Mouse (Mus musculus): ENCODE data around the gene Rnf2. TPM values are rescaled to one million over a fixed set of nuclear protein-coding genes. Genes with fewer than 3 reads are reported as not detected.
A peak's percentile ranks its signal among the peaks of the same experiment; 100 is the strongest.

Gene Rnf2
- 4.2 and 10.2 TPM in 2 replicates for polyA plus RNA-seq (2012; ENCODE audit: insufficient read depth, low replicate concordance)

GRCm38 (mm10) chr1:151500531-151501361 is at the start of gene Rnf2:
Rnf2 (minus strand) TSS chr1:151500955.
- H3K4me1 ChIP-seq, result peaks cover 31% of the 10 kb centered on the region
- no peak for TF ChIP-seq FLI1 (IDR thresholded peaks at IDR 0.05; ENCODE audit: low read length)
- no peak for TF ChIP-seq GATA1 (IDR thresholded peaks at IDR 0.05; ENCODE audit: borderline replicate concordance, low read length)
- no peaks in the 10 kb centered on the region for H3K9me3 ChIP-seq
- H3K36me3 ChIP-seq (replicated peaks; ENCODE audit: low read length), result no peaks in the 10 kb centered on the region
- no peaks in the 10 kb centered on the region for H3K27me3 ChIP-seq (replicated peaks)
- peak within 1 kb of the TSS; percentile 95 for H3K4me3 ChIP-seq (replicated peaks)

GRCm38 (mm10) chr1:151549794-151550193 is 49.0 kb upstream of the Rnf2 start:
- TF ChIP-seq FLI1 (IDR thresholded peaks at IDR 0.05; ENCODE audit: low read length) (no peak), GATA1 (IDR thresholded peaks at IDR 0.05; ENCODE audit: borderline replicate concordance, low read length) (no peak)
- Histone ChIP-seq H3K36me3 (replicated peaks; ENCODE audit: low read length) (no peaks in the 10 kb centered on the region), H3K4me1 (no peaks in the 10 kb centered on the region), H3K27me3 (replicated peaks) (peaks cover 4% of the 10 kb centered on the region), H3K9me3 (peaks cover 8% of the 10 kb centered on the region; the same call in 1 of the 2 replicates), H3K4me3 (replicated peaks) (no peak overlapping the region)

DNA sequence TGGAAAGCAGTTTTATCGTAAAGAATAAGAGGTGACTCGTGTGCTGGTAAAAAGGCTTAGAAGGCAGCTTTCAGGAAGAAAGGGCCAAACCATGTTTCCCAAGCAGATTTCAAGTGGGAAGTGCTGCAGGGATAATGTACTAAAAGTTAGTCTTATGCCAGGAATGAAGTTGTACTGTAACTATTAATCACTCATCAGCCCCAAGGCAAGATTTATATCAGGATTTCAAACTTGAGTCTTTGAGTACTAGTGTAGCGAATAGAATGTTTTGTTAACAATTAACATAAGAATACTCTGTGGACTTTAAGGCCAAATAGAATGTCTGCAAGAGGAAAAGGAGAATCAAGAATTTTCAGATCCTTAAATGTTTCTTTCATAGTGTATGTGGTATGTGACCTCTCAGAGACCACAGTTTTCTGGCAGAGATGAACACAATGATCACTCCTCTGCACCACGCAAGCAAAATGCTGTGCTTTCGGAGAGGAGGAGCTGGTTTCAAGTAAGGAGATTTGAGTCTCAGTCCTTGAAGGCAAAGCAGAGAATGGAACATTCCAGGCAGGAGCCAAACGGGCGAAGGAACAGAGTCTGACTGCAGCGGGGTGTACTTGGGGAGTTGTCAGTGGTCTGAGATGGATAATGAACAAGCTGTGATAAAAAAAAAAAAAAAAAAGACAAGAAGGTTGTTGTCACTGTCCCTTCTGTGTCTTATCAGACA is 48.3 kb upstream of the Rnf2 start:
- H3K9me3 ChIP-seq, result peaks cover 8% of the 10 kb centered on the region; the same call in 1 of the 2 replicates
- no peaks in the 10 kb centered on the region for H3K4me1 ChIP-seq
- no peak overlapping the region for H3K4me3 ChIP-seq (replicated peaks)
- H3K36me3 ChIP-seq (replicated peaks; ENCODE audit: low read length), result no peaks in the 10 kb centered on the region
- peaks cover 4% of the 10 kb centered on the region for H3K27me3 ChIP-seq (replicated peaks)
- TF ChIP-seq FLI1 (IDR thresholded peaks at IDR 0.05; ENCODE audit: low read length) (no peak), GATA1 (IDR thresholded peaks at IDR 0.05; ENCODE audit: borderline replicate concordance, low read length) (no peak)

GRCm38 (mm10) chr1:151545571-151545970 is 44.8 kb upstream of the Rnf2 start:
- TF ChIP-seq GATA1 (IDR thresholded peaks at IDR 0.05; ENCODE audit: borderline replicate concordance, low read length) (no peak), FLI1 (IDR thresholded peaks at IDR 0.05; ENCODE audit: low read length) (no peak)
- H3K36me3 ChIP-seq (replicated peaks; ENCODE audit: low read length), result no peaks in the 10 kb centered on the region

DNA sequence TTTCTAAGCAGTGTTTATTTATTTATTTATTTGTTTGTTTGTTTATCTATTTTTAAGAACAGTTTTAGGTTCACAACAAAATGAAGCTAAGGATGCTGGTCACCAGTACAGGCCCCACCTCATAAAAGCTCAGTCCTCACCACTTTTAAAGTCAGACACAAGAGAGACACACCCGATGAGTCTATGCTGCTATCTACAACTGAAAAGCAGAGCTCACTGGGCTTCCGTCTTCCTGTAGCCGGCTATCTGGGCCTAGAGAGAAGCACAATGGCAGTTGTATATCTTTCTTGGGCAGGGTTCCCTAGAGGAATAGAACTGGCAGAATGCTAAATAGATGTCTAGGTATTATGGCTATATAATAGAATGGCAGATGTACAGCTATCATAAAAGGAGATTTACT is 43.8 kb upstream of the Rnf2 start:
- no peaks in the 10 kb centered on the region for H3K36me3 ChIP-seq (replicated peaks; ENCODE audit: low read length)
- H3K4me1 ChIP-seq, result no peaks in the 10 kb centered on the region
- H3K27me3 ChIP-seq (replicated peaks), result peaks cover 4% of the 10 kb centered on the region
- H3K9me3 ChIP-seq, result peaks cover 8% of the 10 kb centered on the region; the same call in 1 of the 2 replicates
- H3K4me3 ChIP-seq (replicated peaks), result no peak overlapping the region
- TF ChIP-seq GATA1 (IDR thresholded peaks at IDR 0.05; ENCODE audit: borderline replicate concordance, low read length), result no peak
- no peak for TF ChIP-seq FLI1 (IDR thresholded peaks at IDR 0.05; ENCODE audit: low read length)

More at GRCm38 (mm10) chr1:151545571-151545970, 44.8 kb upstream of the Rnf2 start:
- no peak overlapping the region for H3K4me3 ChIP-seq (replicated peaks)
- no peaks in the 10 kb centered on the region for H3K4me1 ChIP-seq
- peaks cover 4% of the 10 kb centered on the region for H3K27me3 ChIP-seq (replicated peaks)
- H3K9me3 ChIP-seq, result peaks cover 8% of the 10 kb centered on the region; the same call in 1 of the 2 replicates

DNA sequence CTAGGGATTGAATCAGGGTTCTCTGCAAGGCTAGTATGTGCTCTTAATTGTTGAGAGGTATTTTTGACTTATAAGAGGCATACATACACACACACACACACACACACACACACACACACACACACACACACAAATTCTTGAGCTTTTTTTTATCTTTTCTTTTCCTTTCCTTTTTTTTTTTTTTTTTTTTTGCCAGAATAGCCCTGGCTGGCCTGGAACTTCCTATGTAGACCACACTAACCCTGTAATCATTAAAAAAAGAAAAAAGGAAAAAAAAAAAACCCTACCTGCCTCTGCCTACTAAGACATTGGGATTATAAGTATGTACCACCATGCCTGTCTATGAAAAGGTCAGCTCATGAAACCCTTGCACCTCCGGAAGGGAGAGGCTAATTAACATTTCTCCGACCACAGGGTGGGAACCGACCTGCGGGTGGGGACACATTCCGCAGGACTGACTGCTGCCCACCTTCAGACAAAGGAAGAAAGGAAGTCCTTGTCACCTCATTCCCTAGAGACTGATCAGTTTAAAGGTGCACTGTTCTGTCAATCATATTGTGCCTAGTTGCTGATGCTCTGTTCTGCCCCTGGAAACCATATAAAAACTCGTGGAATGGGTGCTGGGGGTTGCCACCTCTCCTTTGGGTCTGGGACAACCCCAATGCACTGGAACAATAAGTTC is 43.2 kb upstream of the Rnf2 start:
- peaks cover 4% of the 10 kb centered on the region for H3K27me3 ChIP-seq (replicated peaks)
- no peaks in the 10 kb centered on the region for H3K4me1 ChIP-seq
- H3K9me3 ChIP-seq, result peaks cover 8% of the 10 kb centered on the region; the same call in 1 of the 2 replicates
- no peaks in the 10 kb centered on the region for H3K36me3 ChIP-seq (replicated peaks; ENCODE audit: low read length)
- no peak overlapping the region for H3K4me3 ChIP-seq (replicated peaks)
- TF ChIP-seq FLI1 (IDR thresholded peaks at IDR 0.05; ENCODE audit: low read length), result no peak
- no peak for TF ChIP-seq GATA1 (IDR thresholded peaks at IDR 0.05; ENCODE audit: borderline replicate concordance, low read length)

DNA sequence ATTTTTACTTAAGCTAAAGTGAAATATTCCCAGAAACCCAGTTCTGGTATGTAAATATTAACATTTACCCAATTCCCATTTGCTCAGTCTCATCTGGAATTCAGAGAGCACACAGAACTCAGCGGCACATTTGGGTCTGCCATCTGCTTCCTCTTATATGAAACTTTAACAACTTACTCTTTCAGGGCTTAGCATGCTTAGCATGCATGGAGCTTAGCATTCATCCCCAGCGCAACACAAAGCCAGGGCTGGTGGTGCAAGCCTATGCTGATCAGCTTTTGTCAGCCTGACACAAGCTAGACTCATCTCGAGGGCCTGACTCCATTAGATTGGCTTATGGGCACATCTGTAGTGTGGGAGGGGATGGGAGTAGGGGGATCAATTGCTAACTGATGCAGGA is 25.9 kb upstream of the Rnf2 start:
- H3K4me1 ChIP-seq, result no peaks in the 10 kb centered on the region
- H3K27me3 ChIP-seq (replicated peaks), result no peaks in the 10 kb centered on the region
- no peaks in the 10 kb centered on the region for H3K36me3 ChIP-seq (replicated peaks; ENCODE audit: low read length)
- TF ChIP-seq GATA1 (IDR thresholded peaks at IDR 0.05; ENCODE audit: borderline replicate concordance, low read length) (no peak), FLI1 (IDR thresholded peaks at IDR 0.05; ENCODE audit: low read length) (no peak)
- H3K4me3 ChIP-seq (replicated peaks), result peak overlapping the region; percentile 21
- peaks cover 18% of the 10 kb centered on the region for H3K9me3 ChIP-seq

DNA sequence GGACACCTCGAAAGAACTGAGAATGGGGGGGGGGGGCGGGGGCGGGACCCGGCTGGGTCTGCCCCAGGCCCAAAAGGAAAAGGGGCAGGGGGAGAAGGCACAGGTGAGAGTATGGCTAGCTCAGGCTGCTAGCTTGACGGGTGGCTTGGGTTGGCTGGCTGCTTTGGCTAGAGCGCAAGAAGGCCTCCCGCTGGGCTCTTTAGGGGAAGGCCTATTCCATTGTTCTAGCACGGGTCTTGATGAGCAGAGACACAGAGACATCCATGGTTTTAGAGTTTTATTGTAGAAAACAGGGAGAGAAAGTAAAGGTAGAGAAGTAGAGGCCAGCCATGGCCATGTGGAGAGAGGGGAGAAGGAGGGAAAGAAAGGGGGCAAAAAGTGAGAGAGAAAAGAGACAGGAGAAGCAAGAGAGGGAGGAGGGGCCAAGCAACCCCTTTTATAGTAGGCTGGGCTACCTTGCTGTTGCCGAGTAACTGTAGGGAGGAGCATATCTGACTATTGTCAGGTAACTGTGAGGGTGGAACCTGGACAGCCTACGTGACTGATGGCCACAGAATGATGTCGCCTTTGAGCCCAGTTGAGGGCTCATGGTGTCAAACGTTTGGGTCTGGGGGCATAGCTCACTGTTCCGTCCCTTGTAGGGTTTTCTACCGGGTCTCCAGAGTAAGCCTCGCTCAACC is 17.0 kb upstream of the Rnf2 start:
- H3K9me3 ChIP-seq, result peaks cover 19% of the 10 kb centered on the region
- no peaks in the 10 kb centered on the region for H3K4me1 ChIP-seq
- peaks cover 2% of the 10 kb centered on the region for H3K27me3 ChIP-seq (replicated peaks)
- no peaks in the 10 kb centered on the region for H3K36me3 ChIP-seq (replicated peaks; ENCODE audit: low read length)
- no peak overlapping the region for H3K4me3 ChIP-seq (replicated peaks)
- TF ChIP-seq GATA1 (IDR thresholded peaks at IDR 0.05; ENCODE audit: borderline replicate concordance, low read length), result no peak
- TF ChIP-seq FLI1 (IDR thresholded peaks at IDR 0.05; ENCODE audit: low read length), result no peak

DNA sequence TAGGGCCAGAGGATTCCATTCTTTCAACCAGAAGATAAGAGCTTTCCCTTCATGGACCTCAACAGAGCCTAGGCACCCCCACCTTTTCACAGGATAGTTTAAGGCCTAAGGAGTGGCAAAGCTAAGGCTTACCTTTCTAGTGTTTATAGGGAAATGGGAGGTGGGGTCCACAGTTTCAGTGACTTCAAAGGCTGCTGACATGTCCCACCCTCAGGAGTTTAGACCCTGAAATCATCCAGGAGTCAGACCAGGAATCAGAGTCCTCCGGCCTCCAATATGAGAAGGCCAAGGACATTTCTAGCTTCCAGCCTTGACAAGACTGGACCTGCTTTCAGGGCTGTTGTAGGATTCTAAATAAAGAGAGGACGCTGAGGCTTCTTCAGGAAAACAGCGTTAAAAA is 16.1 kb upstream of the Rnf2 start:
- Histone ChIP-seq H3K4me3 (replicated peaks) (no peak overlapping the region), H3K36me3 (replicated peaks; ENCODE audit: low read length) (no peaks in the 10 kb centered on the region), H3K9me3 (peaks cover 12% of the 10 kb centered on the region), H3K27me3 (replicated peaks) (peaks cover 2% of the 10 kb centered on the region), H3K4me1 (no peaks in the 10 kb centered on the region)
- TF ChIP-seq FLI1 (IDR thresholded peaks at IDR 0.05; ENCODE audit: low read length) (no peak), GATA1 (IDR thresholded peaks at IDR 0.05; ENCODE audit: borderline replicate concordance, low read length) (no peak)
